Mouse (Mus musculus) hindbrain, embryonic 13.5 days (tissue): ENCODE data around the gene Dnah14. TPM values are rescaled to one million over a fixed set of nuclear protein-coding genes. Genes with fewer than 3 reads are reported as not detected.

ENCODE experiments used
- ATAC-seq: fragments of 200-750 bp; cut with Nextera tagmentation; 2 replicates; pipeline ENCODE4 v1.8.0; 2017; ENCODE audit warnings: moderate TSS enrichment; ENCODE audit not compliant: low FRiP score
- H3K27ac ChIP-seq: fragments of 300-500 bp; sonication (generic); 2 replicates; pipeline ENCODE4 v1.5.1; 2015; ENCODE audit warnings: inconsistent platforms, mild to moderate bottlenecking, moderate library complexity
- H3K27me3 ChIP-seq: fragments of 300-500 bp; sonication (generic); 2 replicates; pipeline ENCODE4 v1.6.1; 2015; ENCODE audit warnings: mild to moderate bottlenecking, inconsistent platforms
- H3K36me3 ChIP-seq: fragments of 300-500 bp; sonication (generic); 2 replicates; pipeline ENCODE4 v1.6.1; 2015; ENCODE audit warnings: mild to moderate bottlenecking, inconsistent platforms
- H3K4me1 ChIP-seq: fragments of 300-500 bp; sonication (generic); replicated peaks from 2 replicates; pipeline ENCODE4 v1.6.1; 2015; ENCODE audit warnings: inconsistent platforms
- H3K4me2 ChIP-seq: fragments of 300-500 bp; sonication (generic); 2 replicates; pipeline ENCODE4 v1.6.1; 2015; ENCODE audit warnings: inconsistent platforms, mild to moderate bottlenecking, moderate library complexity
- H3K4me3 ChIP-seq: fragments of 300-500 bp; sonication (generic); 2 replicates; pipeline ENCODE4 v1.5.1; 2015; ENCODE audit warnings: mild to moderate bottlenecking, inconsistent platforms
- H3K9ac ChIP-seq: fragments of 300-500 bp; sonication (generic); 2 replicates; pipeline ENCODE4 v1.6.1; 2015; ENCODE audit warnings: mild to moderate bottlenecking, inconsistent platforms
- H3K9me3 ChIP-seq: fragments of 300-500 bp; sonication (generic); 2 replicates; pipeline ENCODE4 v1.6.1; 2016; ENCODE audit warnings: inconsistent platforms
- WGBS: fragments of 180-500 bp; shearing (Covaris S2); methylation state at CpG from one replicate; pipeline ENCODE4 v1.1.7; 2015; 5-methylcytosine and 5-hydroxymethylcytosine counted together
- polyA plus RNA-seq: library from polyadenylated mRNA; unstranded; fragments of >200 nt; fragmentation: Nextera tagmentation; extraction: Ambion mirVana; gene quantifications from 2 replicates; pipeline ENCODE4 v1.2.1, GENCODE M21; 2015

Gene Dnah14
- 0.65 TPM in 2 replicates for polyA plus RNA-seq

DNA sequence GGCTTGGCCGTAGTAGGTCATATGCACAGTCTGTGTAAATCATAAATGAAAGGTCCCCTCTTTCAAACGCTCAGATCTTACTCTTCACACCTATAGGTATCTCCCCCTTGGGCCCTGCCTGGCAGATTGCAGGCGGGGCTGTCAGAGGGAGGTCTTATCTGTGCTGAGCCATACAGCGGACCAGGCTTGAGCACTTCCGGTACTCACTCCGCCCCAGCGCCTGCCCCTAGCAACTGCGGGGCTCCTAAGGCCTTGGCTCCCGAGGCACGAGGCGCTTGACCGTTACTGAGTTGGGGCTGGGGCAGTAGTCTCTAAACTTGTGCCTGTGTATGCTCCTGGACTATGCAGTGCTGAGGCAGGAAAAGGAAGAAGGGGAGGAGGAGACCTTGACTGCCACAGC lies at the start of gene Dnah14:
Gene Dnah14 (plus strand): TSS at position 238 of the 400 bp plus-strand sequence.
- ATAC-seq: no peak
- whole genome bisulfite sequencing: 81% methylated on average over 12 of the region's 12 CpGs

DNA sequence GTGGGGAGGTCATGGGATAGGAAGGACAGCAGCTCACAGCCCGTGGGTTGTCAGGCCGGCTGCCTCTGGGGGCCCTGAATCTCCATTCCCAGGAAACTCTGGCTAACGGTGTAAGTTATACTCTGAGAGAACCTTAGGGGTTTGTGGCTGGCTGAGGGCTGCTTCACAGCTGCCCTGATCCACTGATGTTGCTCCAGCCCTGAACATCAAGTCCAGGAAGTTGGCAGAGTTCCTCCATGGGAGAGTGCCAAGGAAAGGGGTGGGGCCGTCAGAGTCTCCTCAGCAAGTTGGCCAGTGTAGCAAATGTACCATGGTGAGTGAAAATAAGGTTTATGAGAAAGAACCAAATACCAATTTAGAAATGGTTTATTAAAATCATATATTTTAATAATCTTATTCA lies 47.0 kb upstream of the Dnah14 start:
- no peak overlapping the region for H3K27ac ChIP-seq
- ATAC-seq: no peak
- 63% methylated on average over 4 of the region's 4 CpGs for WGBS
- H3K4me3 ChIP-seq: no peak overlapping the region
- H3K4me2 ChIP-seq: no peak overlapping the region
- H3K4me1 ChIP-seq: no peaks in the 10 kb centered on the region
- H3K9me3 ChIP-seq: no peaks in the 10 kb centered on the region
- no peaks in the 10 kb centered on the region for H3K36me3 ChIP-seq
- H3K9ac ChIP-seq: no peak overlapping the region
- no peaks in the 10 kb centered on the region for H3K27me3 ChIP-seq

More for the DNA sequence above, at the start of gene Dnah14:
- H3K36me3 ChIP-seq: no peaks in the 10 kb centered on the region
- no peaks in the 10 kb centered on the region for H3K4me1 ChIP-seq
- no peak within 1 kb of the TSS for H3K4me2 ChIP-seq
- H3K27me3 ChIP-seq: no peaks in the 10 kb centered on the region
- no peak within 1 kb of the TSS for H3K27ac ChIP-seq
- no peaks in the 10 kb centered on the region for H3K9me3 ChIP-seq
- no peak within 1 kb of the TSS for H3K4me3 ChIP-seq
- H3K9ac ChIP-seq: no peak within 1 kb of the TSS

- ATAC-seq: no peak
- H3K36me3 ChIP-seq: no peaks in the 10 kb centered on the region
- peaks cover 5% of the 10 kb centered on the region for H3K4me1 ChIP-seq
- H3K9ac ChIP-seq: no peak overlapping the region
- H3K4me2 ChIP-seq: no peak overlapping the region
- no peak overlapping the region for H3K27ac ChIP-seq
- no peaks in the 10 kb centered on the region for H3K9me3 ChIP-seq
- WGBS: 55% methylated on average over 10 of the region's 10 CpGs
- no peak overlapping the region for H3K4me3 ChIP-seq
- no peaks in the 10 kb centered on the region for H3K27me3 ChIP-seq
Measured at GRCm38 (mm10) chr1:181535165-181535873, 41.0 kb upstream of the Dnah14 start.

GRCm38 (mm10) chr1:181537627-181538525 lies 38.5 kb upstream of the Dnah14 start:
- H3K27me3 ChIP-seq: no peaks in the 10 kb centered on the region
- no peak overlapping the region for H3K27ac ChIP-seq
- H3K9me3 ChIP-seq: no peaks in the 10 kb centered on the region
- H3K4me2 ChIP-seq: no peak overlapping the region
- no peak for ATAC-seq
- WGBS: 95% methylated on average over 9 of the region's 9 CpGs
- peaks cover 10% of the 10 kb centered on the region for H3K4me1 ChIP-seq
- H3K9ac ChIP-seq: no peak overlapping the region
- no peaks in the 10 kb centered on the region for H3K36me3 ChIP-seq
- H3K4me3 ChIP-seq: no peak overlapping the region

DNA sequence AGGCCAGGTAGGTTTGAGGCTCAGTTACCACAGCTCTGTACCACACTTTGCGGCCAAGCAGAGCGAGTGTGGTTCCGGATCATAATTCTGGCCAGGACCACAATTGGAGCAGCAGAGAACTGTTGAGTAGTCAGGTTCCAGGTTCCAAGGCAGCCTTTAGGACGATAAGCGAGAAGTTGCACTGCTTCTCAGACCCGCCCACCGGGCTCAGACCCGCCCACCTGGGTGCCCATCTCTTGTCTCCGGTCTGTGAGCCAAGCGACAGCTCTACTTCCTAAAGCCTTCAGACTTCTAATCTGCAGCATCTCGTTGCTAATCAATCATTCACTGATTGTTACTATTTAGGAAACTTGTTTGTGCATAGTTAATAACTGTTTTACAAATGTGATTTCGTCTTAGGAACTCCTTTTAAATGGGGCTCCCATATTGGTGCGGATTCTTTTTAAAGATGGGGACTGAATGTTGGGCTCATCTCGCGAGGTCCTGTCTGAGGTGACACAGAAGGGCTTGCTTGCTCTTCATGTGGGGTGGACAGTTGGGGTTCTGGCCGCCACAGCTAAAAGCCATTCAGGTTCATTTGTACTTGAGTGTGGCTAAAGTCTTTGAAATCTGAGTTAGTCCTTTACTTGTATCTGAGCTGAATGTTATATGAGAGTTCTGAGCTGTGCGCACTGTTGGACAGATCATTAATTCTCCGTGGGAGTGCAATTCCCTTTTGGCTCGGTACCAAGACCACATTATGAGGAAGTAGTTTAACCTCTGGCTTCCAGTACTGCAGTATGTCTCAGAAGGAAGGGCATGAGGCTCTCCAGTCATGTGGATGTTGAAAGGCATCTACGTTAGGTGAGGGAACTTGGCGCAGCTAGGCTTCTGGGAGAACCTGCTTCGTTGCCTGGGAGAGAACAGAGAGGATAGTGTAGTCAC lies 36.3 kb upstream of the Dnah14 start:
- Histone ChIP-seq H3K9ac (no peak overlapping the region), H3K27ac (no peak overlapping the region; the same call in 1 of the 2 replicates), H3K4me2 (no peak overlapping the region), H3K27me3 (peaks cover 4% of the 10 kb centered on the region; the same call in 1 of the 2 replicates), H3K4me1 (peaks cover 10% of the 10 kb centered on the region), H3K4me3 (no peak overlapping the region), H3K36me3 (no peaks in the 10 kb centered on the region), H3K9me3 (no peaks in the 10 kb centered on the region)
- 71% methylated on average over 22 of the region's 22 CpGs for WGBS
- no peak for ATAC-seq

DNA sequence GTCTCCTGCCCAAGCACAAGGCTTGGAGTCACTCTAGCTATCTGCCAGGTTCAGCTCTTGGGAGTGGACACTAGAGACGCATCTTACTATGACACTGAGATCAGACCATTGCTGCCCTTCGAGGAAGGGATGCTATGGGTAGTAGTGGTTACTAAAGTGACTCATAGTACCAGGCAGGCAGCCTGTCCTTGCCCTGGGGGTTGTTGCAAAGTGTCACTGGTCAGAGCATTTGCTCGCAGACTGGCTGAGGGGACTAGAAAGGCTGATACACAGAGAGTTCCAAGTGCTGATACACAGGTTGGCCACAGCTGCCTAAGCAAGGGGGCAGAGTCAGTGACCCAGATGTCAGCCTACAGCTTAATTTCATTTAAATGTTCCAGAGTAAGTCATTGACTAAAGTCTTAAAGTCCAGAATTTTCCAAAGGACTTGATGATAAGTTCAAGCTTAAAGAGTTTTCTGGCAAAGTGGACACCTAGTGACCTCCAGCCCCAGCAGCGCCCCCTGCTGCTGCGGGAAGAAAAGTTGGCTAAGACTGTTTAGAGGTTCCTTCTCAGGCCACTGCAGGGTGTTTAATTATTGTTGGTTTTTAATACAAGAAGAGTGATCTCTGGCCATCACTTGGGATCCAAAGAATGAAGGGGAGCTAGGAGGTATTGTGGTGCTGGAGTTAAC lies 32.5 kb upstream of the Dnah14 start:
- Histone ChIP-seq H3K36me3 (no peaks in the 10 kb centered on the region), H3K4me3 (no peak overlapping the region), H3K4me2 (no peak overlapping the region), H3K9me3 (no peaks in the 10 kb centered on the region), H3K9ac (no peak overlapping the region), H3K4me1 (peaks cover 8% of the 10 kb centered on the region), H3K27me3 (peaks cover 4% of the 10 kb centered on the region; the same call in 1 of the 2 replicates), H3K27ac (no peak overlapping the region)
- ATAC-seq: no peak
- WGBS: 76% methylated on average over 5 of the region's 5 CpGs

DNA sequence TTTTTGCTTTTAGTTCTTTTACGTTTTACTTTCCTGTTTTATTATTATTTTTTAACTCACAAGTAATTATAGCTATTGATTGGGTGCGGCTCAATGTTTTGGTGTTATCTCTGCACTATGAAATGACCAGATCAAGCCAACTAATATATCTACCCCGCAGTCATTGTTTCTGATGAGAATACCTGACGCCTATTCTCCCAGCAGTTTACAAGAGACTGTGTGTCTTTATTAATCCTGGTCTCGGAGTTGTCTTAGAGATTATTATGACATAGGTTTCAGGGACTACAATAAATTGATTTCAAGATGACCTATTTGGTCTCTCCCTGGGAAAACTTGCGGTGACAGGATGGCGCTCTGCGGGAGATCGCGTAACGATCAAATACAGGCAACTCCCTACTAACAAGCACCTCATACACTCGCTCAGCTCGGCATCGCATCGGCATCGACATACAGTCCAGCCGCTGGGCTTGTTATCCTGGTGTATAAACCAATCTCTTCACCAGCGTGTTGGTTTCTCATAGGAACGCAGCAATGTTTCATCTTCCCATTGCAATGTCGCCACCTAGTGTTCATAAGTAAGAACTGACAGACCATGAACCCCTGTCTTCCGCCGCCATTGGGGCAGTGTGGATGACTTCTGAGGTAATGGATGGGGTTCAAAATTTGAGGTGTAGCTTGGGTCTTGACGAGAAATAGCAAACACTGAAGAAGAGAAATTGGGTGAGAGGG lies 31.2 kb upstream of the Dnah14 start:
- Histone ChIP-seq H3K27me3 (peaks cover 4% of the 10 kb centered on the region; the same call in 1 of the 2 replicates), H3K4me2 (peak overlapping the region; percentile 45), H3K9me3 (no peaks in the 10 kb centered on the region), H3K36me3 (no peaks in the 10 kb centered on the region), H3K4me1 (peaks cover 6% of the 10 kb centered on the region), H3K4me3 (no peak overlapping the region), H3K9ac (peak overlapping the region; percentile 49; the same call in 1 of the 2 replicates), H3K27ac (no peak overlapping the region)
- ATAC-seq: peak; percentile 89
- 24% methylated on average over 23 of the region's 23 CpGs for WGBS

GRCm38 (mm10) chr1:181549987-181550386 lies 26.4 kb upstream of the Dnah14 start:
- Histone ChIP-seq H3K36me3 (no peaks in the 10 kb centered on the region), H3K9ac (no peak overlapping the region), H3K4me2 (no peak overlapping the region), H3K4me3 (no peak overlapping the region), H3K4me1 (peaks cover 16% of the 10 kb centered on the region), H3K27me3 (no peaks in the 10 kb centered on the region), H3K9me3 (no peaks in the 10 kb centered on the region), H3K27ac (no peak overlapping the region)
- ATAC-seq: no peak
- WGBS: 88% methylated on average over 8 of the region's 8 CpGs

DNA sequence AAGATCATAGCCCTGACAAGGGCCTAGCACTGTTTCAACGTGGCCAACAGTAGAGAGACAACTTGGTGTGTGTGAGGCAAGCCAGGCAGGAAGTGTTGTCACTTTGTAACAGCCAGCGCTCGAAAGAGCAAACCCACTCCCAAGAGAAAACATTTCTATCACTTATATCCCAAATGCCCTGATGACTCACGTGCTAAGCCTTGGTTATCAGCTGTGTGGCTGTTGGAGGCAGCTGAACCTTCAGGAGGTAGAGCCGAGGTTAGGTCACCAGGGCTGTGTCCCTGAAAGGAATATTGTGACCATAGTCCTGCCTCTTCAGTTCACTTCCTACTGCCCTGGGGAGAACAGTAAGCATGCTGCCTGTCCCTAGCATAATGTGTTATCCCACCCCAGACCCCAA lies 25.5 kb upstream of the Dnah14 start:
- no peak for ATAC-seq
- 65% methylated on average over 5 of the region's 5 CpGs for WGBS
- no peak overlapping the region for H3K9ac ChIP-seq

DNA sequence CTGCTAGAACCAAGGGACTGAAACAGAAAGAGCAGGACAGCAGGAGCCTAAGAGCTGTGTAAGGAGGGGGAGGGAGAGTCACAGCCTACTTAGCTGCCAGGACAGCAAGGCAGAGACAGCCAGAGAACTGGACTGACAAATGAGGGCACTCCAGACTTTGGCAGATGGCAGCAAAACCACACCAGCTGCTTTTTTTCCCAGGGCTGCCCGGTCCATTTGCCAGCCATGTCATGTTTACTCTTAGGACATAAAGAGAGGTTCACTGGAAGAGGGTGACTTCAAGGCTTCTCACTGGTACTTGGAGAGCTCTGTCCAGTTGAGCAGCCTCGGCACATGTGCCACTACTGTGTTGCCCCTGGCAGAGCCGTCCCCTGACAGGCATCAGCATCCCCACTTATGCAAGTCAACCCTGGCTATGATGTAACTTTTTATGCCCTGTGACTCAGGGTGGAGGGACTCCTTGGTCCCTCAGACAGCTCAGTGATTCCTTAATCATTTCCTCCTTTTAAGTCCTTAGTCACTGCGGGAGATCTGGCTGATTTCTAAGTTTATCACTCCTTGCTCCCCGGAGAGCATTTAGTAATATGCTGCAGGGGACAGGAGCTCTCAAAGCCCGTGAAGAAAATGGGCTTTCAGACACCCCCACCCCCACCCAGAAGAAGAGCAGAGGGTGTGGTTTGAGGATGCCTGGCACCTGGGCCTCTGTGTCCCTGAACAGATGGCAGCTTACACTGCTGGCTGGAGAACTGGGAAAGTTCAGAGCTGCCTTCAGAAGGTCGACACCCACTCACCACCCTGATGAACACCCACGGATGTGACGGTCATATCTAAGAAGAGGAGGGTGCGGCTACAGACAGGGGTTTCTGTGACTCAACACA lies 23.6 kb upstream of the Dnah14 start:
- Histone ChIP-seq H3K4me1 (peaks cover 16% of the 10 kb centered on the region), H3K4me3 (no peak overlapping the region), H3K9me3 (no peaks in the 10 kb centered on the region), H3K36me3 (no peaks in the 10 kb centered on the region), H3K9ac (no peak overlapping the region), H3K27ac (peak overlapping the region; percentile 64), H3K27me3 (no peaks in the 10 kb centered on the region), H3K4me2 (no peak overlapping the region)
- peak; percentile 66; the same call in 1 of the 2 replicates for ATAC-seq
- 35% methylated on average over 10 of the region's 10 CpGs for WGBS

More for the DNA sequence above, 25.5 kb upstream of the Dnah14 start:
- Histone ChIP-seq H3K4me1 (peaks cover 16% of the 10 kb centered on the region), H3K9me3 (no peaks in the 10 kb centered on the region), H3K27ac (no peak overlapping the region), H3K4me3 (no peak overlapping the region), H3K4me2 (no peak overlapping the region), H3K36me3 (no peaks in the 10 kb centered on the region), H3K27me3 (no peaks in the 10 kb centered on the region)
